Mouse (Mus musculus) lung, postnatal 0 days (tissue): ENCODE measurements at regions not wholly inside any gene's neighbourhood (a gene's known extent, or its start where the extent isn't known, plus 50 kb on each side); places are given as distances from the start of the nearest gene placed in this dataset.

ENCODE experiments used
- ATAC-seq: fragments of 200-750 bp; cut with Nextera tagmentation; 2 replicates; pipeline ENCODE4 v1.8.0; 2017; ENCODE audit warnings: moderate library complexity
- DNase-seq: peaks from one replicate; pipeline ENCODE4 v3.0.0-alpha.2; 2016; ENCODE audit warnings: low spot score
- H3K27ac ChIP-seq: fragments of 300-500 bp; sonication (generic); 2 replicates; pipeline ENCODE4 v1.5.1; 2014; ENCODE audit warnings: antibody characterized with exemption, mild to moderate bottlenecking, low read length, mixed read lengths
- H3K27me3 ChIP-seq: fragments of 300-500 bp; sonication (generic); replicated peaks from 2 replicates; pipeline ENCODE4 v1.6.1; 2014; ENCODE audit warnings: low read length, mixed read lengths; ENCODE audit not compliant: insufficient read depth
- H3K36me3 ChIP-seq: fragments of 300-500 bp; sonication (generic); 2 replicates; pipeline ENCODE4 v1.6.1; 2014; ENCODE audit warnings: low read length, mixed read lengths; ENCODE audit not compliant: insufficient read depth
- H3K4me1 ChIP-seq: fragments of 300-500 bp; sonication (generic); 2 replicates; pipeline ENCODE4 v1.6.1; 2014; ENCODE audit warnings: antibody characterized with exemption, low read depth, low read length, mixed read lengths; ENCODE audit not compliant: insufficient read depth
- H3K4me2 ChIP-seq: fragments of 300-500 bp; sonication (generic); replicated peaks from 2 replicates; pipeline ENCODE4 v1.6.1; 2014; ENCODE audit warnings: low read depth, mild to moderate bottlenecking, low read length, moderate library complexity, mixed read lengths
- H3K4me3 ChIP-seq: fragments of 300-500 bp; sonication (generic); 2 replicates; pipeline ENCODE4 v1.5.1; 2014; ENCODE audit warnings: low read depth, low read length
- H3K9ac ChIP-seq: fragments of 300-500 bp; sonication (generic); replicated peaks from 2 replicates; pipeline ENCODE4 v1.6.1; 2014; ENCODE audit warnings: low read depth, mild to moderate bottlenecking
- H3K9me3 ChIP-seq: fragments of 300-500 bp; sonication (generic); 2 replicates; pipeline ENCODE4 v1.6.1; 2016; ENCODE audit warnings: low read length, mixed read lengths
- CTCF ChIP-seq: IDR thresholded peaks from 2 replicates; pipeline ENCODE4 v1.5.1; 2016; ENCODE audit warnings: antibody characterized with exemption, mild to moderate bottlenecking
- EP300 ChIP-seq: IDR thresholded peaks from 2 replicates; pipeline ENCODE4 v1.6.1; 2016; ENCODE audit warnings: antibody characterized with exemption, mild to moderate bottlenecking, control low read depth
- WGBS: fragments of 180-500 bp; shearing (Covaris S2); extraction: QIAGEN DNeasy Blood & Tissue Kit; methylation state at CpG from one replicate; pipeline ENCODE4 v1.1.7; 2014; 5-methylcytosine and 5-hydroxymethylcytosine counted together

GRCm38 (mm10) chr4:87707386-87707785 is 325.8 kb downstream of the Mllt3 start:
- no peaks in the 10 kb centered on the region for H3K36me3 ChIP-seq
- 70% methylated on average over 2 of the region's 2 CpGs for WGBS
- H3K4me2 ChIP-seq = no peak overlapping the region
- H3K9me3 ChIP-seq = no peaks in the 10 kb centered on the region
- no peak overlapping the region for H3K27ac ChIP-seq
- DNase-seq (no peak), ATAC-seq (no peak)
- no peak overlapping the region for H3K9ac ChIP-seq
- TF ChIP-seq CTCF = no peak
- no peak for TF ChIP-seq EP300
- no peak overlapping the region for H3K4me3 ChIP-seq
- no peaks in the 10 kb centered on the region for H3K27me3 ChIP-seq
- no peaks in the 10 kb centered on the region for H3K4me1 ChIP-seq

- no peak for TF ChIP-seq EP300
- TF ChIP-seq CTCF = no peak
- ATAC-seq (no peak), DNase-seq (no peak)
- Histone ChIP-seq H3K4me1 (no peaks in the 10 kb centered on the region), H3K36me3 (no peaks in the 10 kb centered on the region), H3K27me3 (no peaks in the 10 kb centered on the region), H3K27ac (no peak overlapping the region), H3K4me3 (no peak overlapping the region), H3K9ac (no peak overlapping the region), H3K4me2 (no peak overlapping the region), H3K9me3 (no peaks in the 10 kb centered on the region)
- 89% methylated on average over 4 of the region's 4 CpGs for WGBS
These were observed 330.3 kb downstream of the Mllt3 start for GRCm38 (mm10) chr4:87702834-87703233.

GRCm38 (mm10) chr4:87702290-87702689 is 330.9 kb downstream of the Mllt3 start:
- Histone ChIP-seq H3K4me3 (no peak overlapping the region), H3K4me1 (no peaks in the 10 kb centered on the region), H3K27me3 (no peaks in the 10 kb centered on the region), H3K27ac (no peak overlapping the region), H3K9ac (no peak overlapping the region), H3K9me3 (no peaks in the 10 kb centered on the region), H3K36me3 (no peaks in the 10 kb centered on the region), H3K4me2 (no peak overlapping the region)
- ATAC-seq = no peak
- TF ChIP-seq CTCF = no peak
- TF ChIP-seq EP300 = no peak
- WGBS = 79% methylated on average over 3 of the region's 3 CpGs
- no peak for DNase-seq

DNA sequence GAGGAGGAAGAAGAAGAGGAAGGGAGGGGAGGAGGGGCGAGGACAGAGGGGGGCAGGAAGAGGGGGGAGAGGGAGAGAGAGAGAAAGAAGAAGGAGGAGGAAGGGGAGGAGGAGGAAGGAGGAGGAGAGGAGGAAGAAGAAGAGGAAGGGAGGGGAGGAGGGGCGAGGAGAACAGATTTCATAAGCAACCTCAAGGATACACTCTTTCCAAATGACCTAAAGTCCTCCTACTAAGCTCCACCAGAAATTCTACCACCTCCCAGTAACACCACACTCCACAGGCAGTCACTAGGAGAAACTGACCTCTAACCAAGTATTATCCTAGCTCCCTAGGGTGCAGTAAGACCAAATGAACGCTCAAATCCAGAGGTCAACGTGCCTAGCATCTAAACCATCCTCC is 332.1 kb downstream of the Mllt3 start:
- Histone ChIP-seq H3K4me3 (no peak overlapping the region), H3K4me1 (no peaks in the 10 kb centered on the region), H3K27me3 (no peaks in the 10 kb centered on the region), H3K9me3 (no peaks in the 10 kb centered on the region), H3K27ac (no peak overlapping the region), H3K9ac (no peak overlapping the region), H3K36me3 (no peaks in the 10 kb centered on the region), H3K4me2 (no peak overlapping the region)
- ATAC-seq = no peak
- no peak for DNase-seq
- TF ChIP-seq EP300 (no peak), CTCF (no peak)
- WGBS = 73% methylated on average over 4 of the region's 4 CpGs

- no peaks in the 10 kb centered on the region for H3K36me3 ChIP-seq
- TF ChIP-seq CTCF (no peak), EP300 (no peak)
- no peak overlapping the region for H3K4me3 ChIP-seq
- H3K27ac ChIP-seq = no peak overlapping the region
- no peak overlapping the region for H3K9ac ChIP-seq
- DNase-seq (no peak), ATAC-seq (no peak)
- H3K9me3 ChIP-seq = no peaks in the 10 kb centered on the region
- H3K4me2 ChIP-seq = no peak overlapping the region
- no peaks in the 10 kb centered on the region for H3K4me1 ChIP-seq
- H3K27me3 ChIP-seq = no peaks in the 10 kb centered on the region
- WGBS = 76% methylated on average over 2 of the region's 2 CpGs
These were observed 332.7 kb downstream of the Mllt3 start for GRCm38 (mm10) chr4:87700508-87700907.

GRCm38 (mm10) chr4:87699586-87699985 is 333.6 kb downstream of the Mllt3 start:
- H3K9me3 ChIP-seq = no peaks in the 10 kb centered on the region
- 45% methylated on average over 4 of the region's 4 CpGs for WGBS
- no peak overlapping the region for H3K4me3 ChIP-seq
- TF ChIP-seq CTCF (no peak), EP300 (no peak)
- no peak overlapping the region for H3K27ac ChIP-seq
- H3K4me2 ChIP-seq = no peak overlapping the region
- ATAC-seq (no peak), DNase-seq (no peak)
- H3K9ac ChIP-seq = no peak overlapping the region
- H3K36me3 ChIP-seq = no peaks in the 10 kb centered on the region
- no peaks in the 10 kb centered on the region for H3K27me3 ChIP-seq
- no peaks in the 10 kb centered on the region for H3K4me1 ChIP-seq

GRCm38 (mm10) chr4:87698750-87699149 is 334.4 kb downstream of the Mllt3 start:
- ATAC-seq (no peak), DNase-seq (no peak)
- WGBS = 58% methylated on average over 3 of the region's 3 CpGs
- no peak overlapping the region for H3K4me3 ChIP-seq
- no peaks in the 10 kb centered on the region for H3K9me3 ChIP-seq
- H3K36me3 ChIP-seq = no peaks in the 10 kb centered on the region
- H3K4me1 ChIP-seq = no peaks in the 10 kb centered on the region
- no peak overlapping the region for H3K27ac ChIP-seq
- TF ChIP-seq EP300 (no peak), CTCF (no peak)
- H3K27me3 ChIP-seq = no peaks in the 10 kb centered on the region
- H3K9ac ChIP-seq = no peak overlapping the region
- no peak overlapping the region for H3K4me2 ChIP-seq
